Mouse (Mus musculus): ENCODE data around the gene Palld.

Gene Palld

DNA sequence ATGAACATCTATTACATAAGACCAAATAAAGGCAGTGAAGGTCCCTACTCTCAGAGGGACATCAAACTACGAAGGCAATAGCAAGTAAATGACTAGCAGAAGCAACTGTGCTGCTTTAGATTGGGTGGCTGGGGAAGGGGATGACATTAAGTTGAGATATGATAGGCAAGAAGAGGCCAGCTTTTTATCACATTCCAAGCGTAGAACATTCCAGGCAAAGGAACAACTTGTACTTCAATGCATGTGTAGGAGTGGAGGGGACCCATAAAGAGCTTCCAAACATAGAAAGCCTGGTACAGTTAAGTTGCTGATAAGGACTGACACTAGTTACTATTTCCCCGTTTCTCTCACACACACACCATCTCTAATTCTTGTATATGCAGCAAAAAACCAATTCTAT lies 221.3 kb downstream of the Palld start:
- DNase-seq, result no peak

DNA sequence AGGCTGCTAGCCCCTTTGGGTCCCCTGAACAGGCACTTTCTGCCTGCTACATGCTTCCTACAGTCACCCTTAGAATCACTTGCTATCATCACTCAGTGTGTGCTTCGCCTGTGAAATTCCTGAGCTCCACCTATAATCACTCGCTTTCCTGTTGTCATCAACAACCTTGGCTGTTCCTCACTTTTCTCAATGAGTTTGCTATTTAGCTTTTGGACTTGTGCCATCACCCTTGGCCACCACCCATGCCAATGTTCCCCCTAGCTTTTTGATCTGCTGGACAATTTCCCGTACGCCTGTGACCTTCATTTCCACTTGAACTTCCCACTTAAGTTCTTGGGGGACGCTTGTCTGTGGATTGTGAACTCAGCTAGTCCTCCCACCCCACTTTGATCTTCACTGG lies 225.3 kb downstream of the Palld start:
- no peak for DNase-seq

DNA sequence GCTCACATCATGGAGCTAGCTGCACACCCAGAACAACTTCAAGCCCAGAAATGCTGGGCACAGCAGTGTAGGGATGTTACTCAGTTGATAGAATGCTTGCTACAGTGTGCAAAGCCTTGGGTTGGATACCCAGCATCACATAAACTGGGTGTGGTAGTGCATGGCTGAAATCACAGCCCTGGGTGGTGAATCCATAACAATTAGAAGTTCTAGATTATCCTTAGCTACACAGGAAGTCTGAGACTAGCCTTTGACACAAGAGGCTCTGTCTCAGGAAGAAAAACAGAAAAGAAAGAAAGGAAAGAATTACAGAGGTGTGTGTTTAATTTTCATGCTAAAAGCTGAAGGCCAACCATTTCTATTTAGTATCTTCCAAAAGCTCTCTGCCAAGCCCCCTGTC lies 231.3 kb downstream of the Palld start:
- no peak for DNase-seq

DNA sequence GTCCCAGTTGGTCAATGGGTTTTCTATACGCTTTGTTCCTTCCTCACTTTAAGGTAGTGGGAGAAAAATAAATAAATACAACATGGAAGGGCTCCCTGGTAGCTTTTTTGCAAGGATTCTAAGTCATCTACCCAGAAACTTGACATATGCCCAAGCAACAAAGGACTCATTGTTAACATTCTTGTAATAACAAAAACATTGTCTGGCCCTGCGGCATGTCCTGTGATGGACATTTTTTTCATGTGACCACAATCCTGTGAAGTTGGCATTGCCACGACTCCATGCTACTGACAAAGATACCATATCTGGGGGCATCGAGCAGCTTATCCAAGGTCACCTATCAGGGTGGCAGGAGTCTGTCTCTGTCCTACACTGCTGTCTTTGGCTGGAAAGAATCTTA lies 232.1 kb downstream of the Palld start:
- no peak for DNase-seq

DNA sequence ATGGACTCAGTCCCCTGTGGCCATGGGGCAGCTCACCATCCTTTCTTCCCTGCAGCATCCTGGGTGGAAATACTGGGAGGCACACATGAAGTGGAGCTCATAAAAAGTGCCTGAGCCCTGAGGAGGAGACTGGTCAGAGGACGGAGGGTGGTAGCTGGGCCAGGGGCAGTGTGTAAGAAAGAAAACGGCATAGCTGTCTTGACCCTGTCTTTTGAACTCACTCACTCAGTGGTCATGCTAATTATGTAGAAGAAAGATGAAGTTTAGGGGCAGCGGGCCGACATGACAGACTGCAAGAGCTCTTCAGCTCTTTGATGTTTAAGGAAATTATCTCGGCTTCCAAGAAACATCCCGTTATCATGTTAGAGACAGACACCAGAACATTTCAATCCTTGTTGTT lies 235.6 kb downstream of the Palld start:
- no peak for DNase-seq

DNA sequence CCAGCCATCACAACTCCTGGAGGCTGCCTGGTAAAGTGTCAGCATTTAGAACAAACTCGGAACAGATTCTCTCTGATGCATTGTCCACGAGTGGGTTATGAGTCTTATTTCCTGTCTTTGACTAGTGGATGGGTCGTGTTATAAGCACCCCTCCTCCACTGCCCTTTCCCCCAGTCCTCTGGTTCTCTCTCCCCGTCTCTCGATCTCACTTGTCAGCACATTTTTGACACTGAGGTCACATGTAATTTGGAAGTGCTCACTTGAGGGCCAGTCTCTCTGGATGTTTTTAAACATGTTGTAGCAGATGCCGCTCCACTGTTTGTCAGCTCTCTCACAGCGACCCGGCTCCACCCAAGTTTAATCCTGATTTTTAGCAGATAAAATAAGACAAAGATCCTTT lies 237.5 kb downstream of the Palld start:
- no peak for DNase-seq

DNA sequence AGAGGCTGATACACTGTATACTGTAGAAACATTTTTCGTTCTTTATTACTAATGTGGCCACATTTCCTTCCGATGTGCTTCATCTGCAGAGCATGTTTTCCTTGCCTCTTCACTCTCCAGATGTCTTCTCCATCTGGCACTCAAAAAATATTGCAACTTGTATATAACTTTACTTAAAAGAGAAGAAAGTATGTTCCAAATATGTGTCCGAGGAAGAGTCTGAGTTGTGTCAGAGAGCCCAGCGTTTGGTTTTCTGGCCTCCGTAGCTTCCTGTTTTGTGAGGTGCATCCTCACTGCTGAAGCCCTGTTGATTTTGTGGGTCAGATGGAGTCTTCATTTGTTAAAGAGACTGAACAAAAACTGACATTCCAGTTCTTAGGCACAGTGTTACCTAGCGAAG lies 238.3 kb downstream of the Palld start:
- DNase-seq, result no peak

DNA sequence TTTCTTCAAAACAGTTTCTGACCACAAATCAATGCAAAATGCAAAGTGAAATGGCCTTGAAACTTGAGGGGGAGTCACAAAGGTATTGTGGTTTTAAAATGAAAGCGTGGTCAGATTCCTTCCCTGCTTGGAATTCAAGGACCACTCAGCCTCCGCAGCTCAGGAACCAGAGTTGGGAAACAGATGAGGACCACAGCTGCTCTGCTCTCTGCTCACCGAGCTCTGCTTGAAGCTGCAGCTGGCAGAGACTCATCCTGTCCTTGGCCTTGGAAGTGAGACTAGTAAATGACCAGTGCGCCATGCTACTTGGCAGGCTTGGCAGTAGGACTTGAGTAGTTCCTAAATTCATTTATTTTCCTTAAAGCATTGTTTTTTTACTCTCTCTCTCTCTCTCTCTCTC lies 239.7 kb downstream of the Palld start:
- no peak for DNase-seq

DNA sequence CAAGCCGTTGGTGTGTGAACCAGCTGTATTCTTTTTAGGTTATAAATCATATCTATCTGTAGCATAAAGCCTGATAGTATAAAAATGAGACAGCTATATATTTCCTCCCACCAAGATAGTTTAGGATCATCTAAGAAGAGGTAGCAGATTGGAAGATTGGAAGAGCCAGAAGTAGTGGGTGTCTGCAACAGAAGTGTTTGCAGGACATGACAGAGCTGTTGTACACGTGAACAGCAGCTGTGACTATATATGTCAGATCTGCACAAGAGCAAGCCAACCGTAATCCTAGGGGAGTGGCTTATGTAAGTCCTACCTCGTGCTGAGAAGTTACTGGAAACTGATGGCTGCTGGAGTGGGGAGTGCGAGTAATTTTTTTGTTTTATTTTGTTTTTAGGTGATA lies 240.9 kb downstream of the Palld start:
- DNase-seq, result no peak

DNA sequence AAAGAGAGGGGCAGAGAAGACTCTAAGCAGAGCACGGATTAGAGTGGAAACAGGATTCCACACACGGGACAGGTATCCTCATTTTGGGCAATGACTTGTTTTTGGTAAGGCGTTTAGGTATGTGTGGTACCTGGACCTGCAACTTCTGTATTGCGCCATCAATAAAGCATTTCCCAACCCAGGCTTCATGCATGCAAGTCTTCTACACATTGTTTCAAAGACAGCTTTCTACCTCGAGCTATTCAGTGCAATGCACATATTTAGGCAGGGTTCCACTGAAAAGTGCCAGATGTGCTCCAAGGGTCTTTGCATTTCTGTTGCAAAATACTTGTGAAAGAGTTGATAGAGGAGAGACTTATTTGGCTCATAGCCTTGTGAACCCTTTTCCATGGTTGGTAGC lies 241.5 kb downstream of the Palld start:
- no peak for DNase-seq

DNA sequence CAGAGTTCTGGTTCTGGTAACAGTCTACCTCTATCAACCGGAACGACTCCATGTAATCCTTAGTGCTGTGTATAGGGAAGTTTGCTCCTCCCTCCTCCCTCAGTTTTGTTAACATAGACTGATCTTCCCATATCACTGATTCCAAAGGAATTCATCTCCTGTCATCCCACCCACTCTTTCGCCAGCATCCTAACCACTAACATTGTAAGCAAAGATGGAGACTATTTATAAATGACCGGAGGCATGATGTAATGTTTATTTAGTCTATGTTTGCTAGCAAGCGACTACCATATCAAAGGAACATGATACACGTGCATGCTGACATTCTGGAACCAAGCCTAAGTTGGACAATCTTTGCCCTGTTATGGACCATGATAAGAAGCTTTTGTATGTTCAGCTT lies 250.5 kb downstream of the Palld start:
- DNase-seq, result no peak

DNA sequence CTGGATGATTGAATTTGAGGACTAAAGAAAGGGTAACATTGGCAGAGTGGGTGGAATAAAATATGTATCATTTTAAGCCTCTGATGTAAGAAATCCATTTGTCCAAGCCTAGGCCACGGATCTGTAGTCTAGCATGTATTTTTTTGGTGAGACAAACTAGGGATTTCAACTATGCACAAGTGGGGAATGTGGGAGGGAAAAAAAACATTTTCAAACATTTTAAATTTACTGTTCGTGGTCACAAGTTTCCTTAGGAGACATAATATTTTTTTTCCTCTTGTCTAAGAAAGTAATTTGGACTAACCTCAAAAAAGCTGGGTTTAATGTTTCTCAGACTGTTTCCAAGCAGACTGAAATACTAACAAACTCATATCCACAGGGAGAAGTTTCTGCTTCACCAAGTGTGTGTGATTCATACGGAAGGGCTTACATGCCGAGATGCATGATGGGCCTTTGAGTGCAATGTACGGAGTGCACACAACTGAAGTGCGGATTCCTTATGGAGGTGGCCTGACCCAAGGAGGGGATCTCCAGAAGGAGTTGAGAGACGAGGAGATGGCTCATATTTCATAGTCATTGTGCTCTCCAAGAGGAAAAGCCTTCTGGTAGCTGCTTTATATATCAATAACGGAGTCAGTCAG lies 256.2 kb downstream of the Palld start:
- DNase-seq, result no peak

DNA sequence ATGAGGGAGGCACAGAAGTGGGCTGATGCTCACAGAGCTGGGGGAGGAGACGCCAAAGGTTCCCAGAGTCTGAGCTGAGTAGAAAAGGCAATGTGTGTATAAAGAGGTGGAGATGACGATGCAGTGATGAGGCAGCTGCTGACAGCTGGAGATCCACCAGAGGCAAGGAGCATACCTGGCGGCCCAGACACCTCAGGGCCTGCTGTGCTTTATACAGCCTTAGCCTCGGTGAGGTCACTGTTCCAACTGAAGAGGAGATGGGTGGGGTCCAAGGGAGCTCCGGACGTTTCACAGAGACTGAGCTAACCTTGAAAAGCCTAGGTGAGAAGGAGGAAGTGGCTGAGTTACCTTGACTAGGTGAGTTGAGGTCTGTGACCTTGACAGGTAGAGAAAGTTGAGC lies 256.8 kb downstream of the Palld start:
- DNase-seq, result no peak

DNA sequence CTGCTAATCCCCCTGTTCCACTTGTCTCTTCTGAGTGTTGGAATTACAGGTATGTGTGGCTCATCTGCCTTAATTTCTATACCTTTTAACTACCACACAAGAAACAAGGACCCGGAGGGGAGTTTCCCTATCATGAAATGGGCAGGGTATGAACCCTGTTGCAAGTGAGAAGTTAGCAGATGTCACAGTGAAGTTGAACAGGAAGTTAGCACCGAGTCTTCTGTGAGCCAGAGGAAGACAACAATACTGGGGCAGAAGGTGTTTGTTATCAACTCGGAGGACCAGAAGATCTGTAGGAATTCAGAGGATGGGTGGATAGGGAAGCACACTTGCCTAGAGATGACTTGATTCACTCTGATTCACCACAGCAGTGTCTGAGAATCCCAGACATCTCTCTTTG lies 259.3 kb downstream of the Palld start:
- no peak for DNase-seq

DNA sequence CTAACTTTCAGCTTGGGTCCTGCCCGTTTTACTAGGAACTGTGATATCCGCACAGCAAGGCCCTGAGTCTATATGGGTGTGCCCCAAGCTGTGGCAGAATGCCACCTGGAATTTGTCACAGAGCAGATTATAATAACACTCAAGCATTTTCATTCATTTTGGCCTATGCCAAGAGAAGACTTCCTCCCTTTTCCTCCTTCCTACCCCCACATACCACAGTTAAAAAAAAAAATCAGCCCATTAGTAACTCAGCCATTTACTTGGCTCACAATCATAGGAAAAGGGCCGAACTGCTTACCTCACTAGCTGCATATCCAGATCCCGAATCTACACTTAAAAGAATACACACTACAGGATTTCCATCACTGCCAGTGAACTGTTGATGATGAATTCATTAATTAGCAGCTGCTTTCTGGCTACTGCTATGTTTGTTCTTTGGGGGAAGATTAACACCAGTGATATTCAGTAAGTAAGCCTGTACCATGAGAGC lies 260.1 kb downstream of the Palld start:
- DNase-seq, result no peak

DNA sequence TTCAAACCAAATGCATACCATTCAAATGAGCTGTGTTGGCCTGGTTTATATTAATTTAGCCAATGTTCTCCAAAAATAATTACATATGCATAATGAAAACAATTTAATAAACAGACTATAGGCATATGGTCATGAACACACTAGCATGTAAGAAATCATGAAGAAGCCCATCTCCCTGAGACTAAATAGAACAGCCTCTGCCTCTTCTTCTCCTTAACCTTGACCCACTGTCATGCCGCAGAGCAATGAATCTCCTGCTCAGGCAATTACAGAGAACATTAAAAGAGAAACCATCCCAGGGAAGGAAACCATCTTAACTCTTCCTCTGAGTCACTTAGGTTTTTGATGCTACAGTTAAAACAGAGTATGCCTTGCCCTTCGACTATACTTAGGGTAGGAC lies 262.9 kb downstream of the Palld start:
- no peak for DNase-seq

DNA sequence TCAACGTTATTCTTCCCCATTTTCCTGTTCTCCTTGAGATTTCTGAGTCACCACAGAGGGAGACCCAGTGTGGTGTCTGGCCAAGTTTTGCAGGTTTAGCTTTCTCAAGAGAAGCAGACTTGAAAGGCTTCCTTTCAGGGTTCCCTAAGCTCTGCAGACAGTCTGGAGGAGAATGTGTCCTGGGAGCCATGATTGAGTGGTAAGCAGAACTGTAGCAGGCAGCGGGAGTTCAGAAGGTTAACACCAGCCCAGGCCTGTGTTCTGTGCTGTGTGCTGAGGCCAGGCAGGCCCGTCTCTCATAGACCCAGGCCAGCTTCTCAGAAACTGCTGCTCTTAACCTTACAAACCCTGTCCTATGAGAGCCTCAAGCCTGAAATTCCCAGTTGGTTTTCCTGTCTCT lies 263.5 kb downstream of the Palld start:
- no peak for DNase-seq

DNA sequence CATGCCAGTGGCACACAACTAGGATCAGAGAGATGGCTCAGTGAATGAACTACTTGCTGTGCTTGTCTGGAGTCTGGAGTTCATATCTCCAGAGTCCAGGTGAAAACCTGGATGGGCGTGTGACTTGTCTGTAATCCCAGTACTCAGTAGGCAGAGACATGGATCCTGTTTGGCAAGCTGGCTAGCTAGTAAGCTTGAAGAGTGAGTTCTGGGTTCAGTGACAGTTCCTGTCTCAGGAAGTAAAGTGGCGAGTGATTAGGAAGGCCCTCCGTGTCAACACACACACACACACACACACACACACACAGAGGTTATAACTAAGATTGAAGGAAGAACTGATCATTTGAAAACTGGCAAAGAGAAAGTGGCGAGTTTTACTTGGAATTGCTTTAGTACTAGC lies 264.8 kb downstream of the Palld start:
- no peak for DNase-seq

DNA sequence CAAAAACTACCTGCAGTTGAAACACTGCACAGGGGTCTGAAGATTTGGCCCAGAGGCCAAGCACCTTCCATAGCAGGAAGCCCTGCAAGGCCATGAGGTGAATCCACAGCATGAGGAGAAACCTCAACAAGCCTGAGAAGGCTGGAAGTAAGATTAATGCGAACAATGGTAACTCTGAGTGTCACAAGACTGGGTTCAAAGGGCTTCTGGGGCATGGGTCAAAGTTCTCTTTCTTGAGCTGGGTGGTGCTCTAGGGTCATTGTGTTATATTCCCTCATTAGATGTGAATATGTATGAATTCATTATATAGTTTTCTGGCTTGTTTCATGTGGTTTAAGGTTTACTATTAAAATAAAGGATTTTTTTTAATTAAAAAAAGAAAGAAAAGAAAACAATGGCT lies 267.7 kb downstream of the Palld start:
- DNase-seq, result no peak

DNA sequence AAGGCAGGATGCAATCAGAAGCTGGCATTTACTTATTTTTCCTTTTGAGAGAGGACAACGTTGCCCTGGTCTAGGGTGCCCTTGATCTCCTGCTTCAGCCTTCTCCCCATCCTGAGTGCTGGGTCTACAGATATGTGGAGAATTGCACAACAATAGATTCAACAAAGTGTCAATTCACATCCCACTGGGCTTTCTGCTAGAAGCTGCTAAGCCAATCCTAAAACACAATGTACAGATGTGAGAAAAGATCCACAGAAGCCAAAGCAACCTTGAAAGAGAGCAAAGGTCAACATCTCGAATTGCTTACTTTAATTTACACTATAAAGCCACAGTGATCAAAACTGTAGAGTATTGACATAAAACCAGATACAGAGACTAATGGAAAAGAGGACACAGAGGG lies 270.2 kb downstream of the Palld start:
- no peak for DNase-seq

DNA sequence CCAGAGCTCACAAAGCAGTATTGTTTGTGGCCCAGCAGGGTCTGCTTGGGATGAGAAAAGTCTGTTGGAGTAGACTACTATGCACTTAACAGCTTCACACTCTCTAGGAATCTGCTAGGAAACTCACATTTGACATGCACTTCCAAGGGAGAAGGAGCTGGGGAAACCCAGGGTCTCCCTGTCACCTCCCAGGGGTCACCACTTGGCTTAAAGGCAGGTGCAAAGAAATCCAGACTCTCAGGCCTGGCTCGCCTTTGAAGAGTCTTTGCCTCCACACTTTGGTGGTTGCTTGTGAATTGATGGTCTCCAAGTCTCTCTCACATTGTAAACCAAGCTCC lies 272.9 kb downstream of the Palld start:
- no peak for DNase-seq

DNA sequence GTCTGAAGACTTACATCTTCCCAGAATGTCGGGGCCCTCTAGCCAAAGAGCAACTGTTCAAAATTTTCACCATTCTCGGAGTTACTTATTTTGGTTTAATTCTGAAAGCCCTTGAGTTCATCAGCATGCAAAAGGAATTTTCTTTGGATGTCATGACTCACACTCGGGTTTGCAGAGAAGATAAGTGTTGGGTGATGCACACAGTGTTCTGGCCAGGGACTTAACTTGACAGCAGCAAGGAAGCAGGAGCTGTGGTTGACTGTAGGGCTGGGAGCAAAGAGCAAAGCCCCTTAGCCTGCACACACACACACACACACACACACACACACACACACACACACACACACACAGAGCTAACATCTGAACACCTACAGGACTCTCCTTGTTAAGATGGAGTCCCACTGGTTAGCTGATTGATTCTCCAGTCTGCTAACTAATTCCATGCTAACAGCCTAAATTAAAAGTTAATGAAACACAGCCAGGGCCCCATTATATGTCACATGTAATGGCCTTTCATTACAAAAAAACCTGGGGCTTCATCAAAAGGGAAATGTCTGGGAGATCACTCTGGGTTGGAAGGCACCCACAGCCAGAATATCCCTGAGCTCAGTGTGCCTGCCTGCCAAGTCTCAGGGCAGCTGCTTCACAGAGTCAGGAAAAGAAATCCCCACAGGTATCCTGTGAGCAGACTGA lies 273.4 kb downstream of the Palld start:
- no peak for DNase-seq

DNA sequence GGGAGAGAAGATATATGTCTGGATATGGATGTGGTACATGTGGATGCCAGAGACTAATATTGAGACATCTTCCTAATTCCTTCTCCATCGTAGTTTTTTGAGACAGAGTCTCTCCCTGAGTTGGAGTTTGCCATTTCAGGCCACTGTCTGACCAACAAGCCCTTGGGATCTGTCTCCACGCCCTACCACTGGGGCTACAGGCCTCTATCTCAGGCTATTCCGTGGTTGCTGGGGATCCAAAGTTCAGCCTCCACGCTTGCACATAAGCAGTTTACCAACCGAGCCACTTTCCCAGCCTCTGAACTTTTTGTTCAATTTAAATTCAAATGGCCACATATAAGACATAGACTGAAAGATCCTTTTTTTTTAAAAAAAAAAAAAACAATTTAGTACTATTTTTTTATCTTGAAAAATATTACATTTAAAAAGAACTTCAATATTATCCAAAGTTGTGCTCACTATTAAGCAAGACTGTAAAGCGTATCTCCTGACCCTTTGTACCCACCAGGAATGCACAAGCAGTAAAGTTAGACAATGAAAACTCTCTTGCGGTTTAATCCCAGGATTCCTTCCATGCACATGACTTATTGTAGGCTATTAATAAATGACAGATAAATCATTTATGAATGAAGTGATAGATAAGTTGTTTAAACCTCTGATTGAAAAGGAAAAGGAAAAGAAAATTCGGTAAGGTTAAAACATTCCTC lies 276.1 kb downstream of the Palld start:
- no peak for DNase-seq

DNA sequence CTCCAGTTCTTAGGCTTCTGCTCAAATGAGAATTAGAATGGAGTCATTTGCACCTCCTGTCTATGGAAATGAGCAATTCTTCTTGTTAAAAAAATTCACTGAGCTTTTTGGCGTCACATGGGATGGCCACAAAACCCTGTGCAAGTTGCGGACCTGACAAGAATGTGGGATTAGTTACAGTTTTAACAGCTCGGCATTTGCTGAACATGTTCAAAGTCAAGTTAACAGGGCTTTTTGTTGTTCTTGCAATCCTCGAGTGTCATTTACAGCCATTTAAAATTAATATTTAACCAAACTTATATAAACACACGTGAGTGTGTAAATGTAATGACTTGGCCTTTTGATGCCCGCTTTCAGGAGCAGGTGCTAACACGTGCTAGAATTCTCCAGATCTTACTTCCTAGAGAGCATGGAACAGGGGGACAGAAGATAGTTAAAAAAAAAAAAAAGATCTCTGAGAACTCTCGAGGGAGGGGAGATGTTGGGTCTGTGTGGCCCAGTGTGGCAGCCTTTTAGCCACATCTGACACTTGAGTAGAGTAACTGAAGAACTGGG lies 276.8 kb downstream of the Palld start:
- DNase-seq, result no peak

Data from cerebellum, postnatal 36 days (tissue).